Mouse (Mus musculus) neural tube, embryonic 14.5 days (tissue): ENCODE measurements around the gene Megf9. TPM values are rescaled to one million over a fixed set of nuclear protein-coding genes. Genes with fewer than 3 reads are reported as not detected.

ENCODE experiments used
- ATAC-seq: fragments of 200-750 bp; cut with Nextera tagmentation; 2 replicates; pipeline ENCODE4 v1.8.0; 2017; ENCODE audit warnings: low read depth, mild to moderate bottlenecking, moderate TSS enrichment, moderate library complexity
- H3K27ac ChIP-seq: fragments of 300-500 bp; sonication (generic); 2 replicates; pipeline ENCODE4 v1.5.1; 2014; ENCODE audit warnings: low read depth, mild to moderate bottlenecking, control low read depth, low read length, moderate library complexity, mixed read lengths
- H3K27me3 ChIP-seq: fragments of 300-500 bp; sonication (generic); 2 replicates; pipeline ENCODE4 v1.6.1; 2014; ENCODE audit warnings: low read length; ENCODE audit not compliant: control insufficient read depth, insufficient read depth
- H3K36me3 ChIP-seq: fragments of 300-500 bp; sonication (generic); 2 replicates; pipeline ENCODE4 v1.6.1; 2014; ENCODE audit warnings: low read length, mixed read lengths; ENCODE audit not compliant: control insufficient read depth, insufficient read depth
- H3K4me1 ChIP-seq: fragments of 300-500 bp; sonication (generic); 2 replicates; pipeline ENCODE4 v1.6.1; 2014; ENCODE audit warnings: low read length; ENCODE audit not compliant: control insufficient read depth, insufficient read depth
- H3K4me2 ChIP-seq: fragments of 300-500 bp; sonication (generic); 2 replicates; pipeline ENCODE4 v1.6.1; 2014; ENCODE audit warnings: mild to moderate bottlenecking, low read depth, low read length, control low read depth
- H3K4me3 ChIP-seq: fragments of 300-500 bp; sonication (generic); 2 replicates; pipeline ENCODE4 v1.5.1; 2014; ENCODE audit warnings: low read depth, low read length, control low read depth, mixed read lengths
- H3K9ac ChIP-seq: fragments of 300-500 bp; sonication (generic); replicated peaks from 2 replicates; pipeline ENCODE4 v1.6.1; 2014; ENCODE audit warnings: low read depth, mild to moderate bottlenecking, control low read depth, low read length, mixed read lengths
- H3K9me3 ChIP-seq: fragments of 300-500 bp; sonication (generic); 2 replicates; pipeline ENCODE4 v1.6.1; 2016; ENCODE audit warnings: low read length; ENCODE audit not compliant: control insufficient read depth
- WGBS: fragments of 180-500 bp; shearing (Covaris S2); extraction: QIAGEN DNeasy Blood & Tissue Kit; methylation state at CpG from one replicate; pipeline ENCODE4 v1.1.7; 2014; 5-methylcytosine and 5-hydroxymethylcytosine counted together
- polyA plus RNA-seq: library from polyadenylated mRNA; unstranded; fragments of >200 nt; fragmentation: Nextera tagmentation; extraction: Ambion mirVana; gene quantifications from 2 replicates; pipeline ENCODE4 v1.2.1, GENCODE M21; 2014

Megf9 gene
- polyA plus RNA-seq, 1 experiment from 2014 or later = 43.3 TPM

- H3K9ac ChIP-seq = no peak overlapping the region
- H3K9me3 ChIP-seq = no peaks in the 10 kb centered on the region
- no peaks in the 10 kb centered on the region for H3K36me3 ChIP-seq
- H3K27ac ChIP-seq = no peak overlapping the region
- no peak overlapping the region for H3K4me3 ChIP-seq
- ATAC-seq = no peak
- H3K27me3 ChIP-seq = no peaks in the 10 kb centered on the region
- H3K4me1 ChIP-seq = no peaks in the 10 kb centered on the region
- WGBS = 78% methylated on average over 2 of the region's 2 CpGs
- H3K4me2 ChIP-seq = no peak overlapping the region
These were observed 11.2 kb upstream of the Megf9 start for GRCm38 (mm10) chr4:70545869-70546542.

GRCm38 (mm10) chr4:70544390-70544789 is 9.6 kb upstream of the Megf9 start:
- Histone ChIP-seq H3K4me2 (no peak overlapping the region), H3K27ac (no peak overlapping the region), H3K9me3 (no peaks in the 10 kb centered on the region), H3K27me3 (no peaks in the 10 kb centered on the region), H3K36me3 (no peaks in the 10 kb centered on the region), H3K4me1 (no peaks in the 10 kb centered on the region), H3K9ac (no peak overlapping the region), H3K4me3 (no peak overlapping the region)
- 75% methylated on average over 3 of the region's 3 CpGs for WGBS
- no peak for ATAC-seq

GRCm38 (mm10) chr4:70542387-70542786 is 7.6 kb upstream of the Megf9 start:
- H3K4me2 ChIP-seq = no peak overlapping the region
- 72% methylated on average over 2 of the region's 2 CpGs for WGBS
- no peaks in the 10 kb centered on the region for H3K4me1 ChIP-seq
- no peaks in the 10 kb centered on the region for H3K9me3 ChIP-seq
- H3K4me3 ChIP-seq = no peak overlapping the region
- no peak overlapping the region for H3K27ac ChIP-seq
- H3K9ac ChIP-seq = no peak overlapping the region
- no peak for ATAC-seq
- no peaks in the 10 kb centered on the region for H3K36me3 ChIP-seq
- no peaks in the 10 kb centered on the region for H3K27me3 ChIP-seq

GRCm38 (mm10) chr4:70540743-70541142 is 5.9 kb upstream of the Megf9 start:
- Histone ChIP-seq H3K4me2 (no peak overlapping the region), H3K27me3 (no peaks in the 10 kb centered on the region), H3K9me3 (no peaks in the 10 kb centered on the region), H3K36me3 (no peaks in the 10 kb centered on the region), H3K27ac (no peak overlapping the region), H3K9ac (no peak overlapping the region), H3K4me1 (peaks cover 10% of the 10 kb centered on the region; the same call in 1 of the 2 replicates), H3K4me3 (no peak overlapping the region)
- no peak for ATAC-seq
- WGBS = 87% methylated on average over 6 of the region's 6 CpGs

DNA sequence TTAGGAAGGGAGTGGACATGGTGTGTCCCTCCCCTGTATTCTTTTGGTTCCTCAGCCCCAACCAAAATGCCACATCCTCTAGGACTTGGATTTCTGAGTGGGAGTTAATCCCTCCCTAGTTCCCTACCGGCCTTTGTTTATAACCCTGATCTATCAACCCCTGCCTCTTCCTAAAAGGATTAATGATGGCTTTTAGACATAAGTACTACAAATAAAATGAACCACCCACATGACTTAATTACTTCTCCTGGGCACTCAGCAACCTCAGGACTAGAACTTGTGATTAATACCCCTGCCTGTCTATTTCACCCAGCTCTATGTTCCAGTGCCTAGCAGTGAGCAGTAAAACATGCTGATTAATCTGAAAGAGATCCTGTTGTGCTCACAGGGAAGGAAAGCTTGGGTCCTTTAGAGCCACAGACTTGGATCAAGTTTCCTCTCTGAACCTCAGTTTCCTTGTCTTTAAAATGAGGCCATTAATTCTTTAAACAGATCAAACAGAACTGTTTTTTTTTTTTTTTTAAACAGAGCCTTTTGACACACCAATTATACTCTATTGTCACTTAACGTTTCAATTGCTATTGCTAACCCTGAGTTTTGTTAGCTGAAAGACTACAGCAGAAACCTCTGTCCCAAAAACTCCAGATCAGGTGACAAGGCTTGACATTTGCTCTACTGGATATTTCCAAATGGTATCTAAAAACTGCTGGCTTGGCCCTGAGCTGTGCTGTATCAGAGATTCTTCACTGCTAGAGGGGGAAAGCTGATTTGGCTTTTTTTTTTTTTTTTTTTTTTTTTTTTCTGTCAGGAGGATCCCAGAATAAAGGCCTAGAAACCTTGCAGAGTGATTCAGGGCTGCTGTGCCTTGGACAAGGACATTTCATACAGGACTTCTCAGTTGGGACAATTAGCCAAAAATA is 2.1 kb upstream of the Megf9 start:
- no peaks in the 10 kb centered on the region for H3K36me3 ChIP-seq
- H3K9ac ChIP-seq = no peak overlapping the region
- H3K27me3 ChIP-seq = no peaks in the 10 kb centered on the region
- H3K4me1 ChIP-seq = peaks cover 22% of the 10 kb centered on the region; the same call in 1 of the 2 replicates
- no peak overlapping the region for H3K27ac ChIP-seq
- H3K4me3 ChIP-seq = no peak overlapping the region
- 2% methylated on average over 2 of the region's 2 CpGs for WGBS
- no peaks in the 10 kb centered on the region for H3K9me3 ChIP-seq
- H3K4me2 ChIP-seq = no peak overlapping the region; the same call in 1 of the 2 replicates
- no peak for ATAC-seq

GRCm38 (mm10) chr4:70535711-70536311 is 1.0 kb upstream of the Megf9 start:
- Histone ChIP-seq H3K27ac (peak overlapping the region; percentile 100), H3K36me3 (no peaks in the 10 kb centered on the region), H3K4me3 (peak overlapping the region; percentile 83), H3K4me2 (peak overlapping the region; percentile 92), H3K9me3 (no peaks in the 10 kb centered on the region), H3K9ac (peak overlapping the region; percentile 99), H3K27me3 (no peaks in the 10 kb centered on the region), H3K4me1 (peaks cover 30% of the 10 kb centered on the region)
- 10% methylated on average over 7 of the region's 7 CpGs for WGBS
- ATAC-seq = no peak

DNA sequence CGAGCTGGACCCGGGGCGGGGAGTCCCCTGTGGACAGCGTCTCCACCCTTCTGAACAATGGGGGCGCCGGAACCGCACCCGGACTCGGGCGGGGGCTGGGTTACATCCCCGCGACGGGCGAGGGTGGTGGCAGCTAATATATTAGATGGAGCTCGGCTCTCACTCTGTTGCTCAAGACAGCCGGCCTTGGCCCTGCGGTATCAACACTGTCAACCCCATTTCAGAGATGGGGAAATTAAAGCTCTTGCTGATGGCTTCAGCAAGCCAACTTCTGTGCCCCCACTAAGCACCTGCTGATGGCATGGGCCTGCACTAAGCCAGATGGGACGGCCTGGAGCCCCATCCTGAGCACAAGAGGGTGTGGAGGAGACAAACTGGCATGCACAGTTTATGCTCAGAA is 494 bp upstream of the Megf9 start:
- ATAC-seq = peak; percentile 70
- Histone ChIP-seq H3K27ac (peak overlapping the region; percentile 100), H3K9me3 (no peaks in the 10 kb centered on the region), H3K36me3 (no peaks in the 10 kb centered on the region), H3K9ac (peak overlapping the region; percentile 99), H3K4me3 (peak overlapping the region; percentile 83), H3K4me1 (peaks cover 31% of the 10 kb centered on the region), H3K4me2 (peak overlapping the region; percentile 92), H3K27me3 (no peaks in the 10 kb centered on the region)
- under 1% methylated on average over 17 of the region's 18 CpGs for WGBS

DNA sequence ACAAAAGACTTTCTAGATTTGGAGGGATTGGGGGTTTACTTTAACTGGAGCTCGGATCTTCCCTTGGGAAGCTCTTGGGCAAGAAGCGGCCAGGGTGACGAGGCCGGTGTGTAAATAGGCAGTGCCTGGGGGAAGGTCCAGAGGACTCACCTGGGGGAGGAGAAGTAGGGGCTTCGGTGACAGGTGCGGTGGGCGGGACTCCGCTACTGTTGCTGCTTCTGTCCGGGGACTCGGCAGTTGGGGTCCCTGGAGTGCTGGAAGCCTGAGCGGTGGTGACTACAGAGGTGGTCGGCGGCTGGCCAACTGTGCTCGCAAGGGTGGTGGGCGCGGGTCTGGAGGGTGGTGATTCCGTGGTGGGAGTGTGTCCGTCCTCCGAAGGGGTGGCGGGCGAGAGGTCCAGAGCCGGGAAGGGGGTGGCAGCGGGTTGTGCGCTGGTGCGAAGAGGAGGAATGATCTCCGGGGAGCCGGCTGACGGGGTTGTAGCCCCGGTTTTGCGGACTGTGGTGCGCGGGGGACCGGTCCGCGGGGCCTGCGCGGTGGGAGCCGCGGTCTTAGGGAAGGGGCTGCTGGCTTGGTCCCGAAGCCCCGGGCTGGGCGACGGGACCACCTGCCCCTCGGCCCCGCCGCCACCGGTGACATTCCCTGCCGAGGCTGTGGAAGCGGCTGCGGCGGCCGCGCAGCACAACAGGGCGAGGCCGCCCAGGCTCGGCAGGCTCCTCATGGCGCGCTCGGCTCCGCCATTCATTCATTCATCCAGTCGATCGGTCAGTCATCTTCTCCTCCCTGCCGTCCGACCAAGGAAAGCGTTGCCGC is 511 bp downstream of the Megf9 start:
- H3K4me1 ChIP-seq = peaks cover 38% of the 10 kb centered on the region
- H3K9me3 ChIP-seq = no peaks in the 10 kb centered on the region
- under 1% methylated on average over 45 of the region's 66 CpGs for WGBS
- no peaks in the 10 kb centered on the region for H3K36me3 ChIP-seq
- H3K4me3 ChIP-seq = peak overlapping the region; percentile 83
- peak overlapping the region; percentile 55 for H3K4me2 ChIP-seq
- ATAC-seq = peak; percentile 56
- H3K27me3 ChIP-seq = no peaks in the 10 kb centered on the region
- H3K9ac ChIP-seq = peak overlapping the region; percentile 92
- H3K27ac ChIP-seq = peak overlapping the region; percentile 100
